Mouse (Mus musculus): ENCODE data around the gene F12.

The F12 gene

DNA sequence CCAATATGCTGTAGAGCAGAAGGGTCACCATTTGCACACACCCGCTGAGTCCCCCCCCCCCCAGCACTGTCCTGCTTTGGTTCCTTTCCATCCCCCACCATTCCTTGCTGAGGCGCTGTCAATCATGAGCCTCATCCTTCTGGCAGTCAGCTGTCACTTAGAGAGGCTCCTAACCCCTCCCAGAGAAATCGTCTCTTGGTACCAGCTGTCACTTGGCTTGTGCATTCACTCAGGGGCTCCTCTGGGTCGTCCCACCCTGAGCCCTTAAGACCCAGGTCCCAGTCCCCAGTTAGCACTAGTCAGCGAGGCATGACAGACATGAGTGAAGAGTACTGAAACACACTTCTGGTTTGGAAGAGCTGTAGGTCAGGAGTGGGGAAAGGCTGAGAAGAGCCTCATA, 54.9 kb downstream of the F12 start:
- no peak for DNase-seq (ENCODE audit: low read depth, low spot score)

DNA sequence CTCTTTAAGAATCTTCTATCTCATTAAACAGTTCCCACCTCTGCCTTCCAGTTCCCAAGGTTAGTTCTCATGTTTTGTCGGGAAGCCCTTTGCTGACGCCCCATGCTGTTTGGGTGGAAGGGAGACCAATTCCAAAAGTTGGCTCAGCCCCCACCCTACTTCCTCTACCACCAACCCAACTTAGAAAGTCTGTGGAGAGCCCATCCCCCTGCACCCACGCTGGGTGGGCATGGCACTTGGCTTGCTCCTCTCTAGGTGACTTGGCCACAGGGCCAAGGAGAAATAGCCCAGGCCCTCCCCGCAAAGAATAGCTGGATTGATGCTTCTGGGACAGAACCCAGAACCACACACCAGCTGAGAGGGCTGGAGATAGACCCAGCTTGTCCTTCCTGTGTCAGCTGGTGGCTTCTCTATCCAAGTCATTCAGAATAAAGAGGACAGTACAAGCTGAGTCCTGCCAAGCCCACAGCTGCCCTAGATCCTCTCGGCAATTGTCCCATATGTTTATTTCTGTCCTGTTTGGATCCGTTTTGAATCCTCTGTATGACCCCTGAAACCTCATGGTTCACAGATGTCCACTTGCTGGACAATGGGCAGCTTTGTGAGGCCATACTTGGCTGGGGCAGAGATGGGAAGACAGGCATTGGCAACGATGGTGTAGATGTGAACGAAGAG, 55.4 kb downstream of the F12 start:
- no peak for DNase-seq (ENCODE audit: low read depth, low spot score)

DNA sequence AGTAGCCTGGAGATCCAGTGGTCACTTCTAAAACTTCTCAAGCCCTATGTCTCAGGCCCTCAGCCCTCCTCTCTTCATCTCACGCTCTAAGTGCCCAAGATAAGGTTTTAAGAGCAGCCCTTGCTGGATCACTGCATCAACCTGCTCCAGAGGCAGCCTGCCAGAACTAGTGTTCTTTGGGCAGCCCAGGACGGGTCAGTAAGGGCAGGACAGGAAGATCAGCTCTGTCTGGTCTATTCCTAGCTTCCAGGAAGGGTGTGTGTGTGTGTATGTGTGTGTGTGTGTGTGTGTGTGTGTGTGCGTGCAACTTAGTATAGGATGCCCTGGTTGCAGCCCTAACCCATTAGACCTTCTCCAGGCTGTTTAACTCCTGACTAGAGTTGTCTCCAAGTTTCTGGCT, 56.4 kb downstream of the F12 start:
- no peak for DNase-seq (ENCODE audit: low read depth, low spot score)

DNA sequence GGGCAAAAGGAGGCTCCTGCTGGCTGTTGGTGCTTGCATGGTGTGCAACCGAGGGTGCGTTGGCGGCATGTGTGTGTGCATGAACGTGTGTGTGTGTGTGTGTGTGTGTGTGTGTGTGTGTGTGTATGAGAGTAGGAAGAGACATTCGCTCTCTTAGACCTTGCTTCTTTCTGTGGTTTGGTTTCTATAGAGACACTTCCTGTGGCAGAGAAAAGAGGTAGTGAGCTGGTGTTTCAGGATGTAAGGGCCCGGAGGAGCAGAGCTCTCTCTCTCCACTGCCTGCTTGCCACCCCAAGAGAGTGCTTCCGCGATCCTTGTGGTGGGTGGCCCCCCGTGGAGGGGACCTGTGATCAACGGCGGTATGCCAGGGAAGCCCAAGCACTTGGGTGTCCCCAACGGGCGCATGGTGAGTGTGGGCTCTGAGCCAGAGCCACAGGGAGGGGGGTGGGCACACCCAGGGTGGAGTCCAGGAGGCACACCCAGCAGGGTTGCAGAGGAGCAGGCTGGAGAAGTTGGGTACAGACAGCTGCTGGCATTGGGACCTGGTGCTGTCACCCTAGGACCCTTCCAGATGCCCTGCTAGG, 57.0 kb downstream of the F12 start, which contains the start of gene Rgs14:
Gene Rgs14, plus strand, starts transcription at position 202 of the 584 bp plus-strand sequence.
- no peak for DNase-seq (ENCODE audit: low read depth, low spot score)

DNA sequence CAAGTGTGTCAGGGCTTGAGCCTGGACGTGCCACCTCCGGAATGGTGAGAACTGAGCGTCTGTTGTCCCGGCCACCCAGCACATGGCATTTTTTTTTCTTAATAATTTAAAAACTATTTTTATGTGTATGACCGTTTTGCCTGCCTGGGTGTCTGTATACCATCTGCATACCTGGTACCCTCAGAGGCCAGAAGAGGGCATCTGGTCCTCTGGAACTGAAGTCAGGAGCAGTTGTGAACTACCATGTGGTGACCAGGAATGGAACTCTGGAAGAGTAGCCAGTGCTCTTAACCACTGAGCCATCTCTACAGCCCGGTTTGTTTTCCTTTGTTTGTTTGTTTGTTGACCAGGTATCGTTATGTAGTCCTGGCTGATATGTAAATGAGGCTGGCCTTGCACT, 58.2 kb downstream of the F12 start:
- DNase-seq (ENCODE audit: low read depth, low spot score) = no peak

All from R1 (cell line).